Mouse (Mus musculus): ENCODE results near the gene Aldh3a2. TPM values are rescaled to one million over a fixed set of nuclear protein-coding genes. Genes with fewer than 3 reads are reported as not detected.

The Aldh3a2 gene
- polyA plus RNA-seq, 1 experiment from 2014 or later, result 21.1 TPM

DNA sequence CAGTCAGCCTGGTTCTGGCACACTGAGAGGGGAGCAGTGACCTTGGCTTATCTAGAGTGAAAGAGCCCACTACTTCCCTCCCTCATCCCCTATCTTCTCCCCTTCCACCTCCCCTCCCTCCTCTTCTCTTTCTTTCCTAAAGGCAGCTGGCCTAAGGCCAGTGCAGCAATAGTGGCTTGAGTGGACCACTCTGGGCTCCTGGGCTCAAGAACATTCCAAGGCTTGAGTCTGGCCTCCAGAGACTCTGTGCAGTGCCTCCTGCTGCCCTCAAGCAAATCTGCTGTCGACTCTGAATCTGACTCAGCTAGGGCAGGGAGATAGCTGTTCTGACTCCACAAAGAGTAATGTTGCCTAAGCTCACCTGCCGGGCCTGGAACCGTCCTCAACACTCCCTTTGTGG, 38.9 kb downstream of the Aldh3a2 start:
- ATAC-seq (ENCODE audit: low read depth), result no peak
- Histone ChIP-seq H3K4me3 (replicated peaks) (no peak overlapping the region), H3K36me3 (no peaks in the 10 kb centered on the region), H3K9me3 (replicated peaks) (no peaks in the 10 kb centered on the region), H3K4me2 (no peak overlapping the region), H3K27me3 (peaks cover 4% of the 10 kb centered on the region), H3K4me1 (replicated peaks) (peaks cover 14% of the 10 kb centered on the region; the same call in 1 of the 2 replicates), H3K27ac (no peak overlapping the region), H3K9ac (no peak overlapping the region)
- no peak for DNase-seq
- 46% methylated on average over 3 of the region's 3 CpGs for WGBS (ENCODE audit: insufficient replicate concordance)

DNA sequence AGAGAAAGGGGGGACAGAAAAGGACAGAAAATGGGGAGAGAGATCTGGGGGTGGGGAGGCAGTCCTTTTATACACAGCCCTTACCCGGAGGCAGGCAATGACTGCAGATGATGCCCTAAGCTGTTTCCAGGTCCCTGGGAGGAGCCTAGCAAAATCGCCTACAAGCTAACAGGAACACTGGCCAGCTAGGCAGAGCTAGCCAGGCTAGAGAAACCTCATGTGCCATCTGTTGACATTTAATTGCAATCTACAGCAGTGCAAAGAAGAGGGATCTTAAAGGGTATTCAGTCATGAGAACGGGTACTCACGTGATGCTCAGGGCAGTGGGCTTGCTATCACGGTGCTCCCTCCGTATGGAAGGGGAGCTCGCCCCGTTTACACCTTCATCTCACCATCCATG, 39.4 kb downstream of the Aldh3a2 start:
- WGBS (ENCODE audit: insufficient replicate concordance), result 73% methylated on average over 8 of the region's 8 CpGs
- ATAC-seq (ENCODE audit: low read depth), result no peak
- peaks cover 15% of the 10 kb centered on the region for H3K4me1 ChIP-seq (replicated peaks)
- no peaks in the 10 kb centered on the region for H3K9me3 ChIP-seq (replicated peaks)
- no peaks in the 10 kb centered on the region for H3K36me3 ChIP-seq
- H3K27ac ChIP-seq, result no peak overlapping the region
- no peak for DNase-seq
- H3K9ac ChIP-seq, result no peak overlapping the region
- no peak overlapping the region for H3K4me3 ChIP-seq (replicated peaks)
- H3K4me2 ChIP-seq, result no peak overlapping the region
- peaks cover 4% of the 10 kb centered on the region for H3K27me3 ChIP-seq

DNA sequence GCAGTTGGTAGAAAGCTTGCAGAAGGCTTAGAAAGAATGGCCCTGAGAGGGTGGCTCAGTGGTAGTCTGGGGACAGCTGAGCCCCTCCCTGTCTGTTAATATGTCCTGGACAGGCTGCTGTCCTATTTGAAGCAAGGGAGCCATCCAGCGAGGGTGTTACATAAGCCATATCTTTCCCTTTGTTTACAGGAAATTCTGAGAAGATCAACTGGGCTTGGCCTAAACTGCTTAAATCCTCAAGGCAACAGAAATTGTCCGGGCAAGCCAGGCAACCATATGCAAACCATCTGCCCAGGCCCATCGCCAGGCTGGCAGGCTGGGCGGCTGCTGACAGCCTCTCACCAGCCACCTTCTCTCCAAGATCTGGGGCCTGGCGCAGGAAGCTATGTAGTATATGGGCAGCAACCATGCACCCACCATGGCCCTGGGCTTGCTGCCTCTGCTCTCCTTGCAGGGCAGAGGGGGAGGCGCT, 41.3 kb downstream of the Aldh3a2 start:
- Histone ChIP-seq H3K4me1 (replicated peaks) (peaks cover 15% of the 10 kb centered on the region), H3K36me3 (no peaks in the 10 kb centered on the region), H3K27ac (no peak overlapping the region), H3K27me3 (no peaks in the 10 kb centered on the region), H3K9ac (no peak overlapping the region), H3K4me2 (no peak overlapping the region), H3K4me3 (replicated peaks) (no peak overlapping the region), H3K9me3 (replicated peaks) (no peaks in the 10 kb centered on the region)
- 76% methylated on average over 6 of the region's 6 CpGs for WGBS (ENCODE audit: insufficient replicate concordance)
- ATAC-seq (ENCODE audit: low read depth), result no peak
- DNase-seq, result no peak

DNA sequence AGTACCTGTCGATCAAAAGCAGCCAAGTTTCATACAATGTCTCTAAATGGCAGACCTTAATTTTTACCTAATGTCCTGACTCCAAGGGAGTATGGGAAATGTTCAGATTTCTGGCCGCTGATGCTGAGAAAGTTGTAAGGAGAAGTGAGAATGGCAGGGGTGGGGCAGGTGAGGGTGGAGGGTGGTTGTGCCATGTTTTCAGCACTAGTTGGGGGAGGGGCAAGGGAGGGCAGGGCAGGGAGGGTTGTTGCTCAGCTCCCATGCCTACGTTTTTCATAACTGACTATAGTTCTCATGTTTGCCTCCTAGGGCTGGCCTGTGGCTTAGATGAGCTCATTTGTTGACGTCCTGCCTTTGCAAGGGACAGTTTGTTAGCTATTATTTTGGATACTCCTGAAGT, 41.8 kb downstream of the Aldh3a2 start:
- Histone ChIP-seq H3K4me1 (replicated peaks) (peaks cover 15% of the 10 kb centered on the region), H3K9me3 (replicated peaks) (no peaks in the 10 kb centered on the region), H3K36me3 (no peaks in the 10 kb centered on the region), H3K4me2 (no peak overlapping the region), H3K27ac (no peak overlapping the region), H3K9ac (no peak overlapping the region), H3K27me3 (no peaks in the 10 kb centered on the region), H3K4me3 (replicated peaks) (no peak overlapping the region)
- no peak for ATAC-seq (ENCODE audit: low read depth)
- WGBS (ENCODE audit: insufficient replicate concordance), result 69% methylated on average over 4 of the region's 4 CpGs
- DNase-seq, result no peak

DNA sequence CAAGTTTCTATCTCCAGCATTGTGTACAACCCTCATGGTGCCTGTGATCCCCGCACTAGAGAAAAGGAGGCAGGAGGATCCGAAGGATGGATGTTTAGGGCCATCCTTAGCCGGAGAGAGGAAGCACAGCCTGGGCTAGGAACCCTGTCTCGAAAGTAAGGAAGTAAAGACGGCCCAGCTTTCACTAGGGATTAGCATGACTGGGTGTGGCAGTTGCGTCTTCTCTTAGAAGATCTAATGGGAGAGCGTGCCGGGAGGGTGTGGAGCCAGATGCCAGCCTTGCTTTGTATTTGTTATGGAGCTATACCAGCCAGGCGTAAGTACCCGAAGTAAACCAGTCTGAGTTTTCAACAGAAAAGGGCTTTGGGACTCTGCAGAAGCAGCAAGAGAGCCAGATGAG, 42.4 kb downstream of the Aldh3a2 start:
- Histone ChIP-seq H3K4me1 (replicated peaks) (peaks cover 15% of the 10 kb centered on the region), H3K9ac (no peak overlapping the region), H3K27me3 (no peaks in the 10 kb centered on the region), H3K36me3 (no peaks in the 10 kb centered on the region), H3K4me2 (no peak overlapping the region), H3K9me3 (replicated peaks) (no peaks in the 10 kb centered on the region), H3K27ac (no peak overlapping the region), H3K4me3 (replicated peaks) (no peak overlapping the region)
- no peak for DNase-seq
- no peak for ATAC-seq (ENCODE audit: low read depth)
- WGBS (ENCODE audit: insufficient replicate concordance), result 73% methylated on average over 10 of the region's 10 CpGs

DNA sequence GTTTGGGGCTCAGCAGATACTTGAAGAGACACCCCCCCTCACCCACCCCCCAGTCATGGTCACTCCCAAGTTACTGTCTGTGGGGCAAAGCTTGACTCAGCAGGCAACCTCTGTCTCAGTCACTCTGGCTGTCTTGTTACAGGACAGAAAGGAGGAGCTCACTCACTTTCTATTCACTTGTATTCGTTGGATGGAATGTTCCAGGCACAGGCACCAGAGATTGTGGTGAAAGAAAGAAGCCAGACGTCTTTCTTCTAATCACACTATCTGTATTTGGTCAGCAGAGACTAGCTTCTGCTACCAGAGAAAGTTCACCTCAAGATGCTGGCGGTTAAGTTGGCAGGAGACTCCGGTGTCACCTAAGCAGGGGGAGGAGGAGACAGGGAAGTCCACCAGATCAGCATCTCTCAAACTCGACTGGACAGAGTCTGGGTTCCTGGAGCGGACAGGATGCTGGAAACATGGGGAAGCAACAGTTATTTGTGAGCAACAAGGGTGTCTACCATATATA, 43.0 kb downstream of the Aldh3a2 start:
- Histone ChIP-seq H3K4me2 (no peak overlapping the region), H3K36me3 (no peaks in the 10 kb centered on the region), H3K4me3 (replicated peaks) (no peak overlapping the region), H3K27ac (no peak overlapping the region), H3K27me3 (no peaks in the 10 kb centered on the region), H3K9ac (no peak overlapping the region), H3K9me3 (replicated peaks) (no peaks in the 10 kb centered on the region), H3K4me1 (replicated peaks) (peaks cover 15% of the 10 kb centered on the region)
- ATAC-seq (ENCODE audit: low read depth), result no peak
- WGBS (ENCODE audit: insufficient replicate concordance), result 54% methylated on average over 6 of the region's 6 CpGs
- DNase-seq, result no peak

DNA sequence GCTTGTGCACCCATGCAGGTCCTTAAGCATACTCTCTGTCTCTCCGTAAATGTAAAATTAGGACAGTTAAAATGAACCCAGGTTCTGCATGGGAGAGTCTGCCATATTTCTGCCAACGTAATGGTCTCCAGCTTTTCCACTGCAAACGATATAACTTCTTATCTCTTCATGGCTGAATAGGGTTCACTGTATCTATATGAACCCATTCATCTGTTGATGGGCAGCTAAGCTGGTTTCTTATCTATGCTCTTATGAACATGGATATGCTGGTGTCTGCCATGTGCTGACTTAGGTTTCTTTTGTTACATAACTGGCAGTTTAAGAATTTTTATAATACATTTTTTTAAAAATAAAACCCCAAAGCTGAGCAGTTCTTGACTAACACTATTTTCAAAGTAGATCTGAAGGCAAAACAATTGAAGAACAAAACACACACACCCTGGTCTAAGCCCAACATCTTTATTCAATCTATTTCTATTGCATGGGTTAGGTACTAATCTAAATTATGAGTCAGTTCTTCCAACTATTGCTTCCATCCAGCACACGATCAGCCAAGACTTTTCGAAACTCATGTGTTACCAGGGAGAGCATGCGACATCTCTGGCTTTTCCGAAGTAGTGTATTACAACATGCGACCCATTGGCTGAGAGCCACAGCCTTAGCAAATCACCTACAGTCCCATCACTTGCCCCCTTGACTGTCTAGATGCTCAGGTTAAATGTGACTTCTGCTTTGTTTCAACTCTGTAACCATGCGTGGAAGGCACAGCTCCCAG, 44.1 kb downstream of the Aldh3a2 start:
- DNase-seq (no peak), ATAC-seq (ENCODE audit: low read depth) (peak; percentile 50; the same call in 1 of the 2 replicates)
- peaks cover 15% of the 10 kb centered on the region for H3K4me1 ChIP-seq (replicated peaks)
- H3K27ac ChIP-seq, result no peak overlapping the region
- no peak overlapping the region for H3K4me3 ChIP-seq (replicated peaks)
- H3K9ac ChIP-seq, result no peak overlapping the region
- H3K4me2 ChIP-seq, result no peak overlapping the region
- H3K36me3 ChIP-seq, result no peaks in the 10 kb centered on the region
- H3K9me3 ChIP-seq (replicated peaks), result no peaks in the 10 kb centered on the region
- no peaks in the 10 kb centered on the region for H3K27me3 ChIP-seq
- 63% methylated on average over 9 of the region's 9 CpGs for WGBS (ENCODE audit: insufficient replicate concordance)

DNA sequence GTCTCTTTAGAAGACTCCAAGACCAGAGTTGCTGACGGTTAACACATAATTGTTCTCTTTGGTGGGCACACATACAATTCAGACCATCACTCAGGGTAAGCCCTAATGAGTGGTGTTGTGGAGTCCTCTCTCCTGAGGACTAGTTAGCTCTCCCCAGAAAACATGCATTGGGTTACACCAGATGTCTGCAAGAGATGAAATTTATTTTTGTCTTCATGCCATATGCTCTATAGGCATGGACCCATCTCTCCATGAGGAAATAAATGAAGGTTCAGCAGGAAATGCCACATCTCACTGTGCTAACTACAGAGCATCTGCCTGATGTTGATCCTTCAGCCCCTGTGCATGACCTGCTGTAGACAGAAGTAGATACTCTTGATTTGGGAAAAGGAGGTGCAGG, 45.3 kb downstream of the Aldh3a2 start:
- no peak overlapping the region for H3K27ac ChIP-seq
- H3K9me3 ChIP-seq (replicated peaks), result no peaks in the 10 kb centered on the region
- WGBS (ENCODE audit: insufficient replicate concordance), result 75% methylated on average over 1 of the region's 1 CpGs
- DNase-seq (no peak), ATAC-seq (ENCODE audit: low read depth) (no peak)
- H3K4me2 ChIP-seq, result no peak overlapping the region
- no peaks in the 10 kb centered on the region for H3K36me3 ChIP-seq
- peaks cover 15% of the 10 kb centered on the region for H3K4me1 ChIP-seq (replicated peaks)
- H3K9ac ChIP-seq, result no peak overlapping the region
- no peak overlapping the region for H3K4me3 ChIP-seq (replicated peaks)
- H3K27me3 ChIP-seq, result no peaks in the 10 kb centered on the region

DNA sequence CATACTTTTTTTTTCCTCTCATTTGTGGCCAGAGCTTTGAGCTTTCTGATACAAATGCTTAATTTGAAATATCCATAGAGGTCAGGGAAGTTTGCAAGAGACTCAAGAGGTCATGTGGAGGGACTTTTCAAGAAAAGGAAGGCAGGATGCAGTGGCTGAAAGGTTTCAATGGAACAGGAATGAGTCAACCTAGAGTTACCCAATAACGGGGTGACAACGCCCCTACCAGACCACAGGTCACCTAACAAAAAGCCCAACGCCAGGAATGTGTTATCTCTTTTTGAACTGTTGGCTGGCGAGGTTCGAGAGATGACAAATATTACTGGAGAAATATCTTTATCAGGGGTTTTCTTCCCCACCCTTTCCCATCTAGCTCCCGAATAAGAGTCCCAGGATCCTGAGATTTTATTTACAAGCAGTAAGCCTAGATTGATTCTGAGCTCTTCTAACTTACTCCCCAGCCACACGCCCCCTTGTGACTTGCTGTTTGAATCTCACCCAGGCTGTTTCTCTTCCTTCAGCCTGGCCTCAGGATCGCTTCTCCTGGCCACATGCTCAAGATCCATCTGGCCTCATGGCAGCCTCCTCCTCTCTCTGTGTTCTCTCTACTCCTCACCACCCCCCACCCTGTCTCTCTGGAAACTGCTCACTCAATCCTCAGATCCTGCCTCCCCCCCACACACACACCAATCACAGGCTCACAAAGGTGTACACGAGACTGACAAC, 46.9 kb downstream of the Aldh3a2 start:
- H3K27me3 ChIP-seq, result no peaks in the 10 kb centered on the region
- no peak overlapping the region for H3K4me3 ChIP-seq (replicated peaks)
- H3K9ac ChIP-seq, result no peak overlapping the region
- H3K27ac ChIP-seq, result no peak overlapping the region
- DNase-seq (no peak), ATAC-seq (ENCODE audit: low read depth) (no peak)
- no peaks in the 10 kb centered on the region for H3K36me3 ChIP-seq
- H3K4me2 ChIP-seq, result no peak overlapping the region
- H3K4me1 ChIP-seq (replicated peaks), result peaks cover 11% of the 10 kb centered on the region
- no peaks in the 10 kb centered on the region for H3K9me3 ChIP-seq (replicated peaks)
- WGBS (ENCODE audit: insufficient replicate concordance), result 36% methylated on average over 9 of the region's 9 CpGs

DNA sequence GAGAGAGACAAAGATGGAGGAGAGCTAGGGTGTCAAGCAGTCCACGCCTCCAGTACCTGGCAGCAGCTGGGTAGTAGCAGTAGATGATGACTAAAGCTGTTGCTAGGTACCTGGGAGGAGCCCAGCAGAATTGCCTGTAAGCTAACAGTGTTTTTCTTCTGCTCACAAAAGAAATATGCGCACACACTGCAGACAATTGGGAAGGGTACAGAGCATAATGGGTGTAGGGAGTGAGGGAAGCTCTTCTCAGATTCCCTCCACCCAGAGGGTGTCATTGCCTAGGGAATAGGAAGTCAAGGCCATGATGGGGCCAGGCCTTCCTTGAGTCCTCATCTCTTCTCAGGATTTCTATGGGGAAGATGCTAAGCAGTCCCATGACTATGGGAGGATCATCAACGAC, 51.3 kb downstream of the Aldh3a2 start:
- Histone ChIP-seq H3K9ac (no peak overlapping the region), H3K9me3 (replicated peaks) (no peaks in the 10 kb centered on the region), H3K27ac (no peak overlapping the region), H3K4me2 (no peak overlapping the region), H3K36me3 (no peaks in the 10 kb centered on the region), H3K27me3 (peaks cover 29% of the 10 kb centered on the region), H3K4me3 (replicated peaks) (no peak overlapping the region), H3K4me1 (replicated peaks) (no peaks in the 10 kb centered on the region)
- WGBS (ENCODE audit: insufficient replicate concordance), result 75% methylated on average over 3 of the region's 3 CpGs
- DNase-seq (no peak), ATAC-seq (ENCODE audit: low read depth) (no peak)

DNA sequence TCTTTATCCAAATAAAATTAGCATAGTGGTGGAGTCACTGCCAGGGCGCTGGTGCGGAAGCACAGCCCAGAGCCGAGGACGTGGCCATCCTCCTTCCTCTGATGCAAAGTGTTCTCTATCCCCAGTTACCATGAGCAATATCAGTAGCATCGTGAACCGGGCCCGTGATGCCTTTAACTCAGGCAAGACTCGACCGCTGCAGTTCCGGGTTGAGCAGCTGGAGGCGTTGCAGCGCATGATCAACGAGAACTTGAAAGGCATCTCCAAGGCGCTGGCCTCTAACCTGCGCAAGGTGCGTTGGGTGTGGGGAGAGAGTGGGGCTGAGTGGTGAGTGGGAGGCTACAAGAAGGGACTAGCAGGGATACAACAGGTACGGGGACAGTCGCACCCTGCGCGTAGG, 55.2 kb downstream of the Aldh3a2 start:
- H3K27me3 ChIP-seq, result peaks cover 31% of the 10 kb centered on the region
- H3K4me2 ChIP-seq, result no peak overlapping the region
- no peaks in the 10 kb centered on the region for H3K9me3 ChIP-seq (replicated peaks)
- no peak overlapping the region for H3K9ac ChIP-seq
- 26% methylated on average over 20 of the region's 20 CpGs for WGBS (ENCODE audit: insufficient replicate concordance)
- no peak for ATAC-seq (ENCODE audit: low read depth)
- DNase-seq, result no peak
- H3K4me1 ChIP-seq (replicated peaks), result no peaks in the 10 kb centered on the region
- H3K4me3 ChIP-seq (replicated peaks), result no peak overlapping the region
- no peak overlapping the region for H3K27ac ChIP-seq
- H3K36me3 ChIP-seq, result no peaks in the 10 kb centered on the region
